Mouse (Mus musculus) liver, embryonic 16.5 days (tissue): ENCODE data around the gene Senp6. TPM values are rescaled to one million over a fixed set of nuclear protein-coding genes. Genes with fewer than 3 reads are reported as not detected.
A peak's percentile ranks its signal among the peaks of the same experiment; 100 is the strongest.
"Not testable (repeated sequence)": the region's sequence is repeated elsewhere in the genome, so short reads cannot be mapped to it uniquely, and the experiment has no call there.

Experiments
- ATAC-seq: fragments of 200-750 bp; cut with Nextera tagmentation; 2 replicates; pipeline ENCODE4 v1.8.0; 2017; ENCODE audit warnings: low read depth, mild to moderate bottlenecking, moderate number of reproducible peaks, moderate library complexity
- H3K27ac ChIP-seq: fragments of 300-500 bp; sonication (generic); 2 replicates; pipeline ENCODE4 v1.5.1; 2014; ENCODE audit warnings: mild to moderate bottlenecking, low read length
- H3K27me3 ChIP-seq: fragments of 300-500 bp; sonication (generic); 2 replicates; pipeline ENCODE4 v1.6.1; 2014; ENCODE audit warnings: low read depth, low read length, mixed read lengths; ENCODE audit not compliant: control insufficient read depth, insufficient read depth
- H3K36me3 ChIP-seq: fragments of 300-500 bp; sonication (generic); 2 replicates; pipeline ENCODE4 v1.6.1; 2014; ENCODE audit warnings: mild to moderate bottlenecking; ENCODE audit not compliant: control insufficient read depth, insufficient read depth
- H3K4me1 ChIP-seq: fragments of 300-500 bp; sonication (generic); 2 replicates; pipeline ENCODE4 v1.6.1; 2014; ENCODE audit warnings: low read depth, low read length, mixed read lengths; ENCODE audit not compliant: control insufficient read depth
- H3K4me2 ChIP-seq: fragments of 300-500 bp; sonication (generic); 2 replicates; pipeline ENCODE4 v1.6.1; 2014; ENCODE audit warnings: low read depth, low read length, mixed read lengths
- H3K4me3 ChIP-seq: fragments of 300-500 bp; sonication (generic); 2 replicates; pipeline ENCODE4 v1.5.1; 2014; ENCODE audit warnings: low read depth, mild to moderate bottlenecking, low read length
- H3K9ac ChIP-seq: fragments of 300-500 bp; sonication (generic); 2 replicates; pipeline ENCODE4 v1.6.1; 2014; ENCODE audit warnings: low read depth, low read length
- H3K9me3 ChIP-seq: fragments of 300-500 bp; sonication (generic); replicated peaks from 2 replicates; pipeline ENCODE4 v1.6.1; 2016; ENCODE audit warnings: low read length; ENCODE audit not compliant: control insufficient read depth
- WGBS: fragments of 180-500 bp; shearing (Covaris S2); extraction: QIAGEN DNeasy Blood & Tissue Kit; methylation state at CpG from one replicate; pipeline ENCODE4 v1.1.7; 2014; ENCODE audit not compliant: insufficient replicate concordance; 5-methylcytosine and 5-hydroxymethylcytosine counted together
- polyA plus RNA-seq: library from polyadenylated mRNA; unstranded; fragments of >200 nt; fragmentation: Nextera tagmentation; extraction: Ambion mirVana; gene quantifications from 2 replicates; pipeline ENCODE4 v1.2.1, GENCODE M21; 2015

Senp6 gene
- polyA plus RNA-seq, 1 experiment from 2014 or later: 11.8 TPM

- Histone ChIP-seq H3K27me3 (no peaks in the 10 kb centered on the region), H3K9me3 (no peaks in the 10 kb centered on the region; the same call in 1 of the 2 replicates), H3K36me3 (no peaks in the 10 kb centered on the region), H3K4me2 (no peak overlapping the region), H3K9ac (no peak overlapping the region), H3K4me1 (peaks cover 23% of the 10 kb centered on the region), H3K4me3 (no peak overlapping the region), H3K27ac (no peak overlapping the region)
- 12% methylated on average over 3 of the region's 3 CpGs for WGBS
- ATAC-seq: no peak
These were observed 3.3 kb downstream of the Senp6 start for GRCm38 (mm10) chr9:80070026-80070425.

GRCm38 (mm10) chr9:80071616-80072015, 4.9 kb downstream of the Senp6 start:
- Histone ChIP-seq H3K27ac (no peak overlapping the region), H3K4me3 (no peak overlapping the region), H3K27me3 (no peaks in the 10 kb centered on the region), H3K9ac (no peak overlapping the region), H3K4me1 (peaks cover 23% of the 10 kb centered on the region), H3K4me2 (no peak overlapping the region), H3K36me3 (no peaks in the 10 kb centered on the region), H3K9me3 (no peaks in the 10 kb centered on the region)
- ATAC-seq: no peak
- WGBS: 43% methylated on average over 3 of the region's 3 CpGs

GRCm38 (mm10) chr9:80074067-80074466, 7.4 kb downstream of the Senp6 start:
- H3K27ac ChIP-seq: no peak overlapping the region
- H3K36me3 ChIP-seq: no peaks in the 10 kb centered on the region
- no peak overlapping the region for H3K9ac ChIP-seq
- no peak overlapping the region for H3K4me2 ChIP-seq
- H3K9me3 ChIP-seq: no peaks in the 10 kb centered on the region
- H3K4me3 ChIP-seq: no peak overlapping the region
- no peak for ATAC-seq
- peaks cover 20% of the 10 kb centered on the region for H3K4me1 ChIP-seq
- H3K27me3 ChIP-seq: no peaks in the 10 kb centered on the region
- WGBS: 72% methylated on average over 1 of the region's 1 CpGs

DNA sequence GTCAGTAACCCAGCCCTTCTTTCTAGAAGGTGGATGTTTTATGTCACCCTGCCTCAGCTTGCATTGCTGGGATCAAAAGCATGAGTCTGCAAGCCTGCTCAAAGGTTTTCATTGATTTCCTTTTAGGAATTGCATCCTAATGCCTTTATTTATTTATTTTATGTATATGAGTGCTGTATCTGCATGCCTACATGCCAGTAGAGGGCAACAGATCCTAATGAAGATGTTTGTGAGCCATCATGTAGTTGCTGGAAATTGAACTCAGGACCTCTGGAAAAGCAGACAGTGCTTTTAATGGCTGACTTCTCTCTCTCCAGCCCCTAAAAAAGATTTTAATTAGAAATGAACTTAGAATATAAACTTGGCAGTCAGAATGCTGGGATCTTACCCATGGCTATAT, 8.2 kb downstream of the Senp6 start:
- H3K36me3 ChIP-seq: no peaks in the 10 kb centered on the region
- H3K4me3 ChIP-seq: no peak overlapping the region

DNA sequence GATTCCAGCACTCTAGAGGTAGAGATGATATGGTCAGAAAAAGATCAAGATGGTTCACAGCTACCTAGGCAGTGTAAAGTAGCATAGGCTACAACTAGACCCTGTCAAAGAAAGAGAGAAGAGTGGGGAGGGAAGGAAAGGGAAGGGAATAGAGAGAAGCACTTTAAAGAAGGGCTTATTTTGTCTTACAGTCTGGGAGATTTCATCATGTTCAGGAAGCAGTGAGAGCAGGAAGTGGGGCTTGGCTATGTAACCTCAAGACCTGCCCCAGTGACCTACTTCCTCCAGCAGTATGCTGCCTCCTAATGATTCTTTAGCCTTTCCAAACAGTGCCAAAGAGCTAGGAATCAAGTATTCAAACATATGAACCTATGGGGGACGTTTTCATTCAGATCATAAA, 14.2 kb downstream of the Senp6 start:
- no peaks in the 10 kb centered on the region for H3K36me3 ChIP-seq
- no peaks in the 10 kb centered on the region for H3K9me3 ChIP-seq
- H3K4me2 ChIP-seq: no peak overlapping the region
- WGBS: 53% methylated on average over 1 of the region's 1 CpGs
- no peaks in the 10 kb centered on the region for H3K27me3 ChIP-seq
- H3K27ac ChIP-seq: no peak overlapping the region
- no peak overlapping the region for H3K9ac ChIP-seq
- no peak overlapping the region for H3K4me3 ChIP-seq
- ATAC-seq: no peak; the same call in 1 of the 2 replicates
- H3K4me1 ChIP-seq: peaks cover 22% of the 10 kb centered on the region

More for the DNA sequence above, 8.2 kb downstream of the Senp6 start:
- Histone ChIP-seq H3K9me3 (no peaks in the 10 kb centered on the region), H3K4me1 (peaks cover 17% of the 10 kb centered on the region), H3K9ac (no peak overlapping the region), H3K27ac (no peak overlapping the region), H3K4me2 (no peak overlapping the region), H3K27me3 (no peaks in the 10 kb centered on the region)
- ATAC-seq: no peak

DNA sequence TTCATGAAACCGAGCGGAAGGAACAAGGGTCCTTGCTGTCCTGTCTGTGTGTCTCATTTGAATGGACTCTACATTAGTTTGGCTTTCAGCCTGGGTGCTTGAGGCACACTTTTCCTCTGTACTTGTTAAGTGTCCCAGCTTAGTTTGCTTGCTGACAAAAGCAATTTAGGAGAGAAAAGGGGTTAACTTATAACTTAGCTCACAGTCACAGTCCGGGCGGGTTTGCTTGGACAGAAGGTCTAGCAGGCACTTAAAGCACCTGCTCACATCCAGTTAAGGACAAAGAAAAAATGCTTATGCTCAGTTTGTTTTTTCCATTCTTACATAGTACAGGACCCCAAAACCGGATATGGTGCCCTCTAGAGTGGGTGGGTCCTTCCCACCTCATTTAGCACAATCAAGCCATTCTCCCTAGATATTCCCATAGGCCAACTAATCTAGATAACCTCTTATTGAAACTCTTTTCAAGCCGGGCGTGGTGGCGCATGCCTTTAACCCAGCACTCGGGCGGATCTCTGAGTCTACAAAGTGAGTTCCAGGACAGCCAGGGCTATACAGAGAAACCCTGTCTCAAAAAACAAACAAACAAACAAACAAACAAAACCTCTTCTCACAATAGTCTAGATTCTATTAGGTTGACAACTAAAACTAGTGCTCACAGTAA, 17.9 kb downstream of the Senp6 start:
- Histone ChIP-seq H3K27me3 (no peaks in the 10 kb centered on the region), H3K9ac (no peak overlapping the region), H3K4me1 (peaks cover 26% of the 10 kb centered on the region), H3K4me2 (no peak overlapping the region), H3K4me3 (no peak overlapping the region), H3K36me3 (no peaks in the 10 kb centered on the region), H3K9me3 (no peaks in the 10 kb centered on the region), H3K27ac (no peak overlapping the region)
- 59% methylated on average over 10 of the region's 10 CpGs for WGBS
- ATAC-seq: no peak

- no peak for ATAC-seq
- Histone ChIP-seq H3K4me2 (no peak overlapping the region), H3K36me3 (no peaks in the 10 kb centered on the region), H3K4me1 (peaks cover 26% of the 10 kb centered on the region), H3K4me3 (no peak overlapping the region), H3K9me3 (no peaks in the 10 kb centered on the region), H3K9ac (no peak overlapping the region), H3K27me3 (no peaks in the 10 kb centered on the region), H3K27ac (no peak overlapping the region)
- 66% methylated on average over 2 of the region's 2 CpGs for WGBS
These were observed 19.0 kb downstream of the Senp6 start for GRCm38 (mm10) chr9:80085665-80086064.

DNA sequence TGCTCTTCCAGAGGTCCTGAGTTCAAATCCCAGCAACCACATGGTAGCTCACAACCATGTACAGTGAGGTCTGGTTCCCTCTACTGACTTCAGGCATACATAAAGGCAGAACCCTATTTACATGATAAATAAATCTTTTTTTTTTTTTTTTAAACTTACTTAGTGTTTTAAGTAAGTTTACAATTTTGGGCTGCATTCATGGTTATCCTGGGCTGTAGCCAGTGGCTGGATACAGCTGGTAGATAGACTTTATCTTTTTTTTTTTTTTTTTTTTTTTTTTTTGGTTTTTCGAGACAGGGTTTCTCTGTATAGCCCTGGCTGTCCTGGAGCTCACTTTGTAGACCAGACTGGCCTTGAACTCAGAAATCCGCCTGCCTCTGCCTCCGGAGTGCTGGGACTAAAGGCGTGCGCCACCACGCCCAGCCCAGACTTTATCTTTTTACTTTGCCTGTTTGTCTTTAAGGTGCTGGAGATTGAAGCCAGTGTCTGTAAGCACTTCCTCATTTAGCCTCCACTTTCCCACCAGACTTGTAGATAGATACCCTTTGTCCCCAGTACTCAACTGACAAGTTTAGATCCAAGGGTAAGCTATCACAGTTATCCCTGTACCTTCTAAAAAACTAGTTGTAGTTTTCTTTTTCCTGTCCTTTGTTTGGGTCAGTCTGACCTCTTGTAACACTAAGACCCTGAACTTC, 19.7 kb downstream of the Senp6 start:
- peaks cover 23% of the 10 kb centered on the region for H3K4me1 ChIP-seq
- not testable (repeated sequence) for H3K4me2 ChIP-seq, H3K27me3 ChIP-seq, H3K9me3 ChIP-seq, H3K27ac ChIP-seq, H3K36me3 ChIP-seq, H3K4me3 ChIP-seq, H3K9ac ChIP-seq
- WGBS: 29% methylated on average over 5 of the region's 6 CpGs
- ATAC-seq: peak; percentile 43

DNA sequence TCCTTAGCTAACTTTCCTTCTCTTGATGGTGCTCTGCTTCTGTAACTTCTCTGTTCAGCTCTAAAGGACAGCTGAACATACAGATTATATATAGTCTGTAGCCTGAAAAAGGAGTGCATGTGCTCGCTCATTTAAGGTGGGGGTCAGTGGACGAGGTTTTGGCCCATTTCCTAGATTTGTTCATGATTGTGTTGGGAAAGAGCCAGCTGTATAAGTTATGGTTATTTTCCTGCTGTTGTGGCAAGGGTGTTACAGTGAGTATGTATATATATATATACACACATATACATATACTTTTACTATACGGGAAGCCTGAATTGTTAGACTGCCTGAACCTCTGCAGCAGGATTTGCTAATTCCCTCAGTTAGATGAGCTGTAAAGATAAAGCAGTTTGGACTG, 22.7 kb downstream of the Senp6 start:
- Histone ChIP-seq H3K27ac (no peak overlapping the region), H3K36me3 (peaks cover 3% of the 10 kb centered on the region; the same call in 1 of the 2 replicates), H3K9me3 (no peaks in the 10 kb centered on the region), H3K4me1 (peaks cover 15% of the 10 kb centered on the region), H3K27me3 (no peaks in the 10 kb centered on the region), H3K4me3 (no peak overlapping the region), H3K4me2 (no peak overlapping the region), H3K9ac (no peak overlapping the region)
- WGBS: 49% methylated on average over 3 of the region's 3 CpGs
- no peak for ATAC-seq
